Comparison of ENCODE assay signal across 9 mouse cellular contexts in genomic region chr6:54460172-54460914, GRCm38 (mm10). TPM values are rescaled to one million over a fixed set of nuclear protein-coding genes. Genes with fewer than 3 reads are reported as not detected.
DNase-seq lines count a peak whose midpoint lies in the region; ATAC-seq lines count a peak whose summit lies in the region.
"Had no signal": no experiment of that assay in that cellular context is flagged by ENCODE, and none has a peak within 500 bp of the region (broad histone marks: within the 10 kb centered on the region; RNA-seq: fewer than 3 reads in every experiment).

No protein-coding gene starts in this region.

- H3K27me3 ChIP-seq in heart, embryonic 11.5 days (ENCODE audit: control insufficient read depth, insufficient read depth, low read length), result no peaks in the 10 kb centered on the region

- WGBS in heart, embryonic 11.5 days (ENCODE audit: insufficient replicate concordance), result 67% methylated on average over 6 of the region's 6 CpGs

- intact Hi-C loops in heart, postnatal 10 days (cut with DNase I), result no loop called here

- no peak for ATAC-seq in heart, embryonic 11.5 days (replicated peaks; ENCODE audit: insufficient number of reproducible peaks, low FRiP score, low TSS enrichment)
- ATAC-seq in megakaryocyte progenitor cell, adult 5-6 weeks (replicated peaks; ENCODE audit: poor library complexity), result no peak

- H3K36me3 ChIP-seq in heart, embryonic 11.5 days (ENCODE audit: control insufficient read depth, insufficient read depth, low read length), result no peaks in the 10 kb centered on the region

- no peaks in the 10 kb centered on the region for H3K9me3 ChIP-seq in heart, embryonic 11.5 days (replicated peaks; ENCODE audit: control insufficient read depth, low read length)

- no peak for DNase-seq in heart, postnatal 10 days
- peak; percentile 5 for DNase-seq in thymus, postnatal 0 days (ENCODE audit: low spot score)
- no peak for DNase-seq in thymus, postnatal 25 days
- DNase-seq in cerebellum, postnatal 14 days, result peak; percentile 54 to 59
- DNase-seq in spleen, postnatal 36 days (ENCODE audit: low spot score in 2 of 2), result no peak
- DNase-seq: gastrocnemius, postnatal 14 days had no signal

- H3K4me2 ChIP-seq in heart, embryonic 11.5 days, result no peak overlapping the region

- no peak overlapping the region for H3K9ac ChIP-seq in heart, embryonic 11.5 days (ENCODE audit: low read depth, low read length)

- peaks cover 30% of the 10 kb centered on the region for H3K4me1 ChIP-seq in heart, embryonic 11.5 days (ENCODE audit: control insufficient read depth, insufficient read depth, low read length)

- no peak overlapping the region for H3K4me3 ChIP-seq in heart, embryonic 11.5 days (ENCODE audit: low read depth, low read length)

- peak overlapping the region; percentile 17; the same call in 1 of the 2 replicates for H3K27ac ChIP-seq in heart, embryonic 11.5 days (ENCODE audit: low read depth, low read length)
- H3K27ac ChIP-seq: hindbrain, postnatal 0 days had no signal

RNA-seq across cellular contexts. Expression of gene Wipf3, which starts 30.9 kb away (rescaled TPM):
- polyA plus RNA-seq in heart, embryonic 11.5 days (2014; fragmentation: Nextera tagmentation; extraction: Ambion mirVana), result 3.5 and 3.8 TPM in 2 replicates
- 10 to 100 TPM; 12.9 to 16.4 TPM for total RNA-seq in heart, postnatal 10 days (2021)
- 0.31 and 0.46 TPM in 2 replicates for polyA plus RNA-seq in thymus, postnatal 0 days (2015; fragmentation: Nextera tagmentation; extraction: Ambion mirVana)
- total RNA-seq in megakaryocyte progenitor cell, adult 5-6 weeks (2015), result not detected in 2 replicates
- total RNA-seq in megakaryocyte progenitor cell, adult 5-6 weeks (2017), result not detected in 2 replicates

Comparison
In these comparisons a context has a peak if more than half of its experiments do, and no peak if none do; other contexts are left out.
1. DNase-seq: peak in thymus, postnatal 0 days (single experiment) and cerebellum, postnatal 14 days (2 of 2); none in heart, postnatal 10 days (0 of 2), thymus, postnatal 25 days (single experiment) and spleen, postnatal 36 days (0 of 2).
2. RNA of gene Wipf3, which starts 30.9 kb away (total RNA-seq): 12.9 to 16.4 TPM in heart, postnatal 10 days; not detected in megakaryocyte progenitor cell, adult 5-6 weeks; every median in the first group is over 10 times any median in the second.